Mouse (Mus musculus) adipocyte (in vitro differentiated cells): ENCODE measurements around the gene Cfap300.

Source experiments
- DNase-seq: peaks from one replicate; pipeline ENCODE4 v3.0.0-alpha.2; 2016; ENCODE audit warnings: low spot score

Cfap300 gene

GRCm38 (mm10) chr9:8042338-8043043 lies at the start of gene Cfap300:
TSS of gene Cfap300 (minus strand) at chr9:8042823.
- DNase-seq = peak; percentile 97

GRCm38 (mm10) chr9:8078882-8079281 lies 36.3 kb upstream of the Cfap300 start:
- DNase-seq = no peak

- peak; percentile 8 for DNase-seq
Measured at GRCm38 (mm10) chr9:8074345-8074744, 31.7 kb upstream of the Cfap300 start.

GRCm38 (mm10) chr9:8073203-8073755 lies 30.7 kb upstream of the Cfap300 start:
- DNase-seq = no peak

GRCm38 (mm10) chr9:8059636-8060035 lies 17.0 kb upstream of the Cfap300 start:
- DNase-seq = no peak

GRCm38 (mm10) chr9:8054831-8055230 lies 12.2 kb upstream of the Cfap300 start:
- peak; percentile 38 for DNase-seq

- no peak for DNase-seq
Measured at GRCm38 (mm10) chr9:8043044-8043387, 393 bp upstream of the Cfap300 start.

GRCm38 (mm10) chr9:8035546-8035945 lies 7.1 kb downstream of the Cfap300 start:
- DNase-seq = no peak

GRCm38 (mm10) chr9:8035091-8035490 lies 7.5 kb downstream of the Cfap300 start:
- no peak for DNase-seq

GRCm38 (mm10) chr9:8034143-8034542 lies 8.5 kb downstream of the Cfap300 start:
- no peak for DNase-seq

GRCm38 (mm10) chr9:8032847-8033246 lies 9.8 kb downstream of the Cfap300 start:
- no peak for DNase-seq

- no peak for DNase-seq
Measured at GRCm38 (mm10) chr9:8018609-8019008, 24.0 kb downstream of the Cfap300 start.

- DNase-seq = no peak
Measured at GRCm38 (mm10) chr9:8017253-8017913, 25.2 kb downstream of the Cfap300 start.

GRCm38 (mm10) chr9:8004370-8004991 lies 38.1 kb downstream of the Cfap300 start, which contains the start of gene Yap1:
TSS of gene Yap1 (minus strand) at chr9:8004596.
- peak; percentile 84 for DNase-seq

- DNase-seq = peak; percentile 79
Measured at GRCm38 (mm10) chr9:8003301-8004271, 39.0 kb downstream of the Cfap300 start.

- peak; percentile 46 for DNase-seq
Measured at GRCm38 (mm10) chr9:8002806-8003205, 39.8 kb downstream of the Cfap300 start.

- no peak for DNase-seq
Measured at GRCm38 (mm10) chr9:8001352-8001751, 41.3 kb downstream of the Cfap300 start.

GRCm38 (mm10) chr9:7994275-7994674 lies 48.3 kb downstream of the Cfap300 start:
- DNase-seq = no peak

- DNase-seq = peak; percentile 50
Measured at GRCm38 (mm10) chr9:7992651-7993050, 50.0 kb downstream of the Cfap300 start.

- DNase-seq = peak; percentile 51
Measured at GRCm38 (mm10) chr9:7990897-7991296, 51.7 kb downstream of the Cfap300 start.

GRCm38 (mm10) chr9:7987119-7987518 lies 55.5 kb downstream of the Cfap300 start:
- DNase-seq = no peak

- no peak for DNase-seq
Measured at GRCm38 (mm10) chr9:7984287-7984686, 58.3 kb downstream of the Cfap300 start.
